Mouse (Mus musculus) 416B (cell line): ENCODE results near the gene Gm28891.
"Not testable (repeated sequence)": the region's sequence is repeated elsewhere in the genome, so short reads cannot be mapped to it uniquely, and the experiment has no call there.

ENCODE experiments used
- DNase-seq: peaks from one replicate; pipeline ENCODE4 v3.0.0; 2011; ENCODE audit warnings: low read depth

Gene Gm28891

DNA sequence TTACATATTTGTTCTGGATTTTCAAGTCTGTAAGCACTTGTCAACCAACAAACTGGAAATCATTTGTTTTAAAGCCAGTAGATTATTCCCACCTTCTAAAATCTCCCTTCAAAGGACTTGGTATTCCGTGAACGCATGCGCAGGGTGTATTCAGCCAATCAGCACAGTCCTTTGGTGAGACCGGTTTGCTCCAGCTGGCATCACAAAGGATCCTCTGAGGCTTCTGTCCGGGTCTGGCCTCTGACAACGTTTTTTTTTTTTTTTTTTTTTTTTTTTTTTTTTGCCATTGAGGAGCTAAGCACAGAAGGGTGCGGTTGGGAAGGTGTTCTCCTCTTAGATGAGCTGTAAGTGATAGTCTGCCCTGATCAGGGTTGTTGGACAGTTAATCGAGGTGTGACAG, at the start of gene Gm28891:
TSS of gene Gm28891 (plus strand) at position 301 of the 400 bp plus-strand sequence.
- not testable (repeated sequence) for DNase-seq
